Mouse (Mus musculus) telencephalon, adult 2 months (tissue): ENCODE results near the gene Magix.
"Not testable (repeated sequence)": the region's sequence is repeated elsewhere in the genome, so short reads cannot be mapped to it uniquely, and the experiment has no call there.

Source experiments
- DNase-seq: peaks from one replicate; pipeline ENCODE4 v3.0.0-alpha.2; 2011; ENCODE audit warnings: low read depth, low spot score

Magix gene

DNA sequence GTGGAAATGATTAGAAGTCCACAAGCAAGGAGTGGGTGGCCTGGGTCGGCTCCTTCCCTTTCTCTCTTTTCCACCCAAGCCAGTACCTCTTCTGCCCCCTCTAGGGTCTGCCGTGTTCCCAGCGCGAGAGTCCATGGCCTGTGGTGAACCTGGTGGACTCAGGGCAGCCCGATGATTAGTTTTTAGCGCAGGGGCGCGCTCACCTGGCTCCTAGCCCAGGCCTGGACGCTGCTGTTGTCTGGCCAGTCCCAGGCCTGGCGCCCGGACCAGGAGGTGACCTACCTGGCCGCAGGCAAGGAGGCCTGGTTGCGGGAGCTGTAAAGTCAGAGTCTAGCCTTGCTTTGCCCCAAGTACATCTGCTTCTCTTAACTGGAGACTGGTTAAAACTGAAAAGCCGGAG is at the start of gene Magix:
Gene Magix (minus strand): TSS at position 388 of the 400 bp plus-strand sequence.
- no peak for DNase-seq

DNA sequence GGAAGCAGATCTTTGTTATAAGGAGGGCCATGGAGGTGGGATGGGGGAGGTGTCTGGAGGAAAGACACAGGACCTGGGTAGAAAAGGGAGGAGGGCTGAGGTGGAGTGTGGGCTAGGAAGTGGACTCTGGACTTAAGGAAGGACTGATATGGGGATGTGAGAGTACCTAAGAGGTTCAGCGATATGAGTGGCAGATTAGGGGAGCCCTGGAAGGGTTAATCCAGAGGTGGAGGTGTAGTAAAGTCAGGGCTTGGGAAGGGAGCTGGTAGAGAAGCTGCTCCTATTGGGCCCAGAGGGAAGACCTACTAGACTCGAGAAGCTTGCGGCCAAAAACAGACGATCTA is 47.8 kb upstream of the Magix start:
- DNase-seq = no peak

GRCm38 (mm10) chrX:7728215-7728921 is 47.3 kb upstream of the Magix start, which contains the start of gene Praf2:
Gene Praf2 (plus strand): TSS chrX:7728439.
- DNase-seq = peak; percentile 89

DNA sequence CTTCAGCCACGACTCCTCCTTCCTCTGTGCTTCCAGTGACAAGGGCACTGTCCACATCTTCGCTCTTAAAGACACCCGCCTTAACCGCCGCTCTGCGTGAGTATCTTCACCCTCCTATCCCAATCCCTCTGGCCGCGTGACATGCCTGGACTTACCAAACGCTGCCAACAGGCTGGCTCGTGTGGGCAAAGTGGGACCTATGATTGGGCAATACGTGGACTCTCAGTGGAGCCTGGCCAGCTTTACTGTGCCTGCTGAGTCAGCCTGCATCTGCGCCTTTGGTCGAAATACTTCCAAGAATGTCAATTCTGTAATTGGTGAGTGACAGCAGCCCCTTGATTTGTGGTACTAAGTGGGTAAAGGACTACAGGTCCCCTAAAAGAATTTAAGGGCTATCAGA is 46.1 kb upstream of the Magix start:
- DNase-seq = no peak

DNA sequence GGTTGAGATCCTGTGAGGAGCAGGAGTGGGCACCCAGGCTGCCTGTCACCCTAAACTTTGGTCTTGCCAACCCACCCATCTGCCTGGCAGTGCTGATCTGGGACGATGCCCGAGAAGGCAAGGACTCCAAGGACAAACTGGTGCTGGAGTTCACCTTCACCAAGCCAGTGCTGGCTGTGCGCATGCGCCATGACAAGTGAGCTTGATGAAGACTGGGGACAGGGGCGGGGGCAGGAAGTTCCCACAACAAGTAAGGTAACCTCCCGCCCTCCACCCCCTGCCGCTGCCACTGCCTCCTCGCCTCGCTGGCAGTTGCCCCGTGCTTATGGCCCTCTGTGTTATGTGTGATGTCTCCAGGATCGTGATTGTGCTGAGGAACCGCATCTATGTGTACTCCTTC is 44.8 kb upstream of the Magix start:
- DNase-seq = no peak

DNA sequence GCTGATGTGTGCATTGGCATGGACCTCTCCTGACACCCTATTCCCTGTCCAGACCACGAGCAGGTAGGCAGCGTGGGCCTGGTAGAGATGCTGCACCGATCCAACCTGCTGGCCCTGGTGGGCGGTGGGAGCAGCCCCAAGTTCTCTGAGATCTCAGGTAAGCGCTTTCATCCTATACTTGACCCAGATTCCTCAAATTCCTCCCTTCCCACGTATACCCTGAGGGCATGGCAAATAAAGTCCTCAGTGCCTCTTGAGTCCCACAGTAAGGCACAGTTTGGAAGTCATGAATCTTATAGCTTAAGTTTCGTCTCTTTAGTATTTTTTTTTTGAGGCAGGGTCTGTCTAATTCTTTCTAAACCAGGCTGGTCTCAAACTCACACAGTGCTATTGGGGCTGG is 43.1 kb upstream of the Magix start:
- DNase-seq = no peak

DNA sequence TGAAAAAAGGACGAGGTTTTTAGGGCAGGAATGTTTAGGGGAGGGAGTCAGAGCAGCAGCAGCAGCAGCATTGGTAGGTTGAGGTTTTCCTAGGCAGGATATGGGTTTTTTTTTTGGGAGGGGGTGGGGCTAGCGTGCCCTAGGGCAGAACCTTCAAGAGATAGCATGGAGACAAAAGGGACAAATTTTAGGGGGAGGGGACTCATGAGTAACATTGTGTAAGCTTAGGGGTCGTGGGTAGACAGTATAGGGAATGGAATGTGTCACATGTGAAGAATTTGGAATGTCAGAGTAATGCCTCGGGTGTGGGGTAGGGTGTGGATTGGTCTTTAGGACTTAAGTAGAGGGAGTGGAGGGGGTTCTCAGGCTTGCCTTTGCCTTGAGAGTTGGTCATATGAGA is 41.6 kb upstream of the Magix start:
- DNase-seq = no peak

- no peak for DNase-seq
Measured at GRCm38 (mm10) chrX:7722282-7722611, 41.2 kb upstream of the Magix start.

- DNase-seq = peak; percentile 67
Measured at GRCm38 (mm10) chrX:7721514-7722281, 40.6 kb upstream of the Magix start, which contains the start of gene Gm45208. Gene Gm45208 (plus strand): TSS chrX:7722245.

- DNase-seq = not testable (repeated sequence)
Measured at GRCm38 (mm10) chrX:7716058-7716457, 35.0 kb upstream of the Magix start.

DNA sequence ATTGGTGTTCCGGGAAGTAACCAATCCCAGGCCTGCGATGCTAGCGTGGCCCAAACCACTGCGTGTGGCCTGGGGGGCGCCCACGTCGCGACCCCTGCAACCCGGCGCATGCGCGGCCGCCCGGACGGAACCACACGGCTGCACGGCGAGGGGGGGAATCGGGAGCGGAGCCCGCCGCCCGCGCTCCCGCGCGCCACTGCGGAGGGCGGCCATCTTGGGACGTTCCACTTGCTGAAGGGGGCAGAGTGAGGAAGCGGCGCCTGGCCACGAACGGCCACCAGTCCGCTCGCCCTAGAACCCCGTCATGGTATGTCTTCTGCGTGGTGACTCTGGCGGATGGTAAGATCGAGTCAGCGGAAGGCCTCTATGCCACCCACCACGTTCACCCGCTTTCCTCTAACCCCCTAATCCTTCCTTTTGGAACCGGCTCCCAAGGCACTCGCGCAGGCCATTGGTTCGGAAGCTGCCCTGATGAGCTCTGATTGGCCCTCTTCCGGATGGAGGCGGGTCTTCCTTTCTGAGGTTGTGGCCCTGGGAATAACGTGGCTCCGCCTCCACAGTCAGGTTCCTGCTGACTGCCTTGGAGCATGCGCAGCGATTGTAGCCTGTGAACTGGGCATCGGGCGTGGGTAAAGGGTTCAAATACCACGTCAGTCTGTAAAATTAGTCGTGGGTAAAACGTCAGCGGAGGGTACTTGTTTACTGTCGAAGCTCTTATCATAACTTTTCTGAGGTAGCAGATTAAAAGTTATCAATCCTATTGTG is 33.3 kb upstream of the Magix start, which contains the start of gene Wdr45:
Gene Wdr45 (plus strand): TSS at position 199 of the 765 bp plus-strand sequence.
- DNase-seq = peak; percentile 95

DNA sequence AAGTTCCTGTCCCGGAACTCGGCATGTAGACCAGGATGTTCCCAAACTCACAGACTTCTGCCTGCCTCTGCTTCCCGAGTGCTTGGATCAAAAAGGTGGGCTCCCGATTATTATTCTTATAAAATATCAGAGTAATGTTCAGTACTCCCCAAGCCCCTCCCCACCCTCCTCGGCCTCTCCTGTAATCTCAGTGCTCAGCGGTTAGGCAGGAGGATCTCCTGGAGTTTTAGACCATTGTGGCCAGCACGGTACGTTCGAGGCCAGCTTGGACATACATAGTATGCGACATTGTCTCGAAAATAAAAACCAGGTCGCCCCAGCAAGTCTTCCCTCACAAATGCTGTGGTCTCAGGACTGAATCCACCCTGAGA is 32.7 kb upstream of the Magix start:
- DNase-seq = not testable (repeated sequence)

DNA sequence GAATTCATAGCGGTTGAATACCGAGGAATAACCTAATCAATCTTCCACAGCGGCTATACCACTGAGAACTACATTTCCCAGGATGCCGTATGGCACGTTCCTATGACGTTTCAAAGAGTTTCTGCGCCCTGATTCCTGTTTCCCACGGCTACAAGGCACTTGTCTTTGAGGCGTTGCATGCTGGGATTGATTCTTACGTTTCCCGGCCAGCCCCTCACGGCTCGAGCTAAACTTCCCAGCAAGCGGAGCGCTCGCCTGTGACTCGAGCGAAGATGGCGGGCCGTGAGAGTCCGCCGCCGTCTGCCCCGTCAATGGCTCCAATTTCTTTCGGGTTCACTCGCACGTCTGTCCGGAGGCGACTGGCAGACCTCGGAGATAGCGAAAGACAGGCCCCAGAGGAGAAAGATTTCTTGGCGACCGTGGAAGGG is 15.9 kb upstream of the Magix start, which contains the start of gene Gpkow:
Gene Gpkow (plus strand): TSS at position 178 of the 428 bp plus-strand sequence.
- DNase-seq = peak; percentile 94

- no peak for DNase-seq
Measured at GRCm38 (mm10) chrX:7696520-7696919, 15.5 kb upstream of the Magix start.

- no peak for DNase-seq
Measured at GRCm38 (mm10) chrX:7692862-7693261, 11.8 kb upstream of the Magix start.

- DNase-seq = no peak
Measured at GRCm38 (mm10) chrX:7690486-7690885, 9.4 kb upstream of the Magix start.

DNA sequence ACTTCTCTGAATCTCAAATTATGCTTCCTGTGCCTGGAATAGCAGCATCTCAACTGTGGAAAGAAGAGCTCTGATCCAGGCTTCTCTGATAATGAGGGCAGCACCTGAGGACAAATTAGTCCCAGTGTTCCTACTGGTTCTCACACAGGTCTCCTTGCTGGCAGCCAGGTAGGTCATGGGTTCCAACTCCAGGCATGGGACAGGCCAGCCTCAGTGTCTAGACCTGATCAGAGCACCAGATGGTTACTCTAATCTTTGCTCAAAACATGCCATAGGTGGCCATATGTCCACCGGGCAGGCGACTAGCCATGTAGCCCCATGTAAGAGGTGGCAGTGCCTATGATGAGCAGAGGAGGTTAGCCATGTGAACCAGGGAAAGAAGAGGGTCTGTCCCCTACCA is 7.3 kb upstream of the Magix start:
- no peak for DNase-seq

DNA sequence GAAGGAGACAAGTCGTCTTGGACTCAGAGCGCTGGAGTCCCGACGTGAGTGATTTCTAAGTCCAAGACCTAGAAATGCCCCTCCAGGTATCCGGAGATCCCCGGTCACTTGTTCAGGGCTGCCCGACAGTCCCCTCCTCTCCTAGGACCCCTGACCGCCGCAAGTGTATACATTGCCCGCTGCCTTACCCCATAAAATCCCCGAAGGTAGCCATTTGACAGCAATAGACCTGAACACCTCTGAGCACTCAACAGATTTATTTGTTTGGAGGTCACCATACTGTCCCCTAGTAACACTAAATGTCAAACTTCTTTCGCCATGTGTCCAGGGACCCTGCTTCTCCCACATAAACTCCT is 1.0 kb downstream of the Magix start:
- DNase-seq = no peak

GRCm38 (mm10) chrX:7679405-7680056 is 1.5 kb downstream of the Magix start:
- peak; percentile 58 for DNase-seq

GRCm38 (mm10) chrX:7678986-7679385 is 2.1 kb downstream of the Magix start:
- no peak for DNase-seq

GRCm38 (mm10) chrX:7675001-7675380 is 6.1 kb downstream of the Magix start:
- no peak for DNase-seq
